Mouse (Mus musculus) gastrocnemius, adult 8-10 months (tissue): ENCODE measurements around the gene Kcna10. TPM values are rescaled to one million over a fixed set of nuclear protein-coding genes. Genes with fewer than 3 reads are reported as not detected.

Experiments used
- DNase-seq, 2 experiments: peaks; one replicate each; pipeline ENCODE4 v3.0.0; 2022; ENCODE audit warnings: low spot score in 2 of 2
- total RNA-seq, 4 experiments: library from RNA; stranded (reverse); gene quantifications; 2 replicates each; pipeline ENCODE4 v1.2.4; 2022

Gene Kcna10
- total RNA-seq, 4 experiments from 2014 or later, result not detected

- DNase-seq, result no peak
Observed at GRCm38 (mm10) chr3:107201310-107202180, 18.7 kb downstream of the Kcna10 start.

GRCm38 (mm10) chr3:107204413-107204812 lies 21.6 kb downstream of the Kcna10 start:
- no peak for DNase-seq

GRCm38 (mm10) chr3:107205170-107205569 lies 22.3 kb downstream of the Kcna10 start:
- no peak for DNase-seq

GRCm38 (mm10) chr3:107205994-107206393 lies 23.1 kb downstream of the Kcna10 start:
- peak; percentile 51 for DNase-seq

- no peak for DNase-seq
Observed at GRCm38 (mm10) chr3:107206490-107207150, 23.8 kb downstream of the Kcna10 start.

GRCm38 (mm10) chr3:107207625-107208253 lies 24.9 kb downstream of the Kcna10 start:
- no peak for DNase-seq

GRCm38 (mm10) chr3:107214606-107215005 lies 31.8 kb downstream of the Kcna10 start:
- DNase-seq, result no peak

GRCm38 (mm10) chr3:107216400-107217100 lies 33.7 kb downstream of the Kcna10 start:
- no peak for DNase-seq

GRCm38 (mm10) chr3:107217101-107217480 lies 34.2 kb downstream of the Kcna10 start:
- no peak for DNase-seq

- DNase-seq, result no peak
Observed at GRCm38 (mm10) chr3:107218572-107218971, 35.7 kb downstream of the Kcna10 start.

- no peak for DNase-seq
Observed at GRCm38 (mm10) chr3:107221608-107222007, 38.8 kb downstream of the Kcna10 start, which contains the start of gene Cym. Gene Cym, minus strand, starts transcription at chr3:107221732.

- DNase-seq, result no peak
Observed at GRCm38 (mm10) chr3:107223230-107223629, 40.4 kb downstream of the Kcna10 start.

GRCm38 (mm10) chr3:107225820-107226219 lies 43.0 kb downstream of the Kcna10 start:
- no peak for DNase-seq

- no peak for DNase-seq
Observed at GRCm38 (mm10) chr3:107229221-107229620, 46.4 kb downstream of the Kcna10 start.

- no peak for DNase-seq
Observed at GRCm38 (mm10) chr3:107229822-107230221, 47.0 kb downstream of the Kcna10 start.

- DNase-seq, result no peak
Observed at GRCm38 (mm10) chr3:107230527-107230926, 47.7 kb downstream of the Kcna10 start, which contains the start of gene A630076J17Rik. Gene A630076J17Rik, plus strand, starts transcription at chr3:107230614.

GRCm38 (mm10) chr3:107231202-107231601 lies 48.3 kb downstream of the Kcna10 start:
- DNase-seq, result no peak

GRCm38 (mm10) chr3:107233351-107233813 lies 50.5 kb downstream of the Kcna10 start:
- peak; percentile 37 to 46 for DNase-seq

- no peak for DNase-seq
Observed at GRCm38 (mm10) chr3:107233945-107234344, 51.1 kb downstream of the Kcna10 start.

GRCm38 (mm10) chr3:107238051-107238450 lies 55.2 kb downstream of the Kcna10 start:
- DNase-seq, result no peak

- DNase-seq, result no peak
Observed at GRCm38 (mm10) chr3:107238471-107238980, 55.7 kb downstream of the Kcna10 start.
